Mouse (Mus musculus) thymus, adult 2 months (tissue): Measurements from ENCODE around the gene Kat5. TPM values are rescaled to one million over a fixed set of nuclear protein-coding genes. Genes with fewer than 3 reads are reported as not detected.

Source experiments
- DNase-seq: peaks from one replicate; pipeline ENCODE4 v3.0.0; 2021
- H3K27ac ChIP-seq: fragments of 200-500 bp; 2 replicates; pipeline ENCODE4 v1.5.1; 2012; ENCODE audit warnings: low read length, control low read depth; ENCODE audit not compliant: control insufficient read depth, insufficient read depth
- H3K27me3 ChIP-seq: fragments of 200-500 bp; 2 replicates; pipeline ENCODE4 v1.6.1; 2012; ENCODE audit warnings: mild to moderate bottlenecking, low read length, moderate library complexity, mixed read lengths; ENCODE audit not compliant: control insufficient read depth, insufficient read depth
- H3K36me3 ChIP-seq: fragments of 200-500 bp; 2 replicates; pipeline ENCODE4 v1.6.1; 2012; ENCODE audit warnings: mild to moderate bottlenecking, low read length, moderate library complexity; ENCODE audit not compliant: control insufficient read depth, insufficient read depth
- H3K4me1 ChIP-seq: fragments of 200-500 bp; replicated peaks from 2 replicates; pipeline ENCODE4 v1.6.1; 2012; ENCODE audit warnings: low read length; ENCODE audit not compliant: control insufficient read depth, insufficient read depth
- H3K4me3 ChIP-seq: fragments of 200-500 bp; 2 replicates; pipeline ENCODE4 v1.5.1; 2012; ENCODE audit warnings: mild to moderate bottlenecking, low read length, control low read depth, moderate library complexity; ENCODE audit not compliant: control insufficient read depth, insufficient read depth
- CTCF ChIP-seq: fragments of 200-500 bp; IDR thresholded peaks from 2 replicates; pipeline ENCODE4 v1.5.1; 2012; ENCODE audit warnings: mild to moderate bottlenecking, control low read depth, low read length, moderate library complexity, borderline replicate concordance; ENCODE audit not compliant: control insufficient read depth, poor library complexity, insufficient read depth; ENCODE audit errors: extremely low read depth
- POLR2A ChIP-seq: fragments of 200-500 bp; IDR thresholded peaks from 2 replicates; pipeline ENCODE4 v1.6.1; 2012; ENCODE audit warnings: mild to moderate bottlenecking, low read length, control low read depth, moderate library complexity; ENCODE audit not compliant: control insufficient read depth, poor library complexity, insufficient read depth; ENCODE audit errors: extremely low read depth
- WGBS: fragments of 180-500 bp; shearing (Covaris S2); methylation state at CpG from one replicate; pipeline ENCODE4 v1.1.7; 2018; 5-methylcytosine and 5-hydroxymethylcytosine counted together
- polyA plus RNA-seq: library from polyadenylated mRNA; depleted of rRNA; stranded (reverse); fragments of >200 nt; gene quantifications from 2 replicates; pipeline ENCODE4 v1.2.3, GENCODE M21; 2012; rRNA removed

Gene Kat5
- polyA plus RNA-seq, result 90.0 and 106 TPM in 2 replicates

- no peaks in the 10 kb centered on the region for H3K27me3 ChIP-seq
- WGBS, result under 1% methylated on average over 55 of the region's 55 CpGs
- H3K4me3 ChIP-seq, result peak within 1 kb of the TSS; percentile 85
- TF ChIP-seq POLR2A (peak; percentile 81), CTCF (no peak)
- H3K36me3 ChIP-seq, result peaks cover 38% of the 10 kb centered on the region
- H3K27ac ChIP-seq, result peak within 1 kb of the TSS; percentile 79
- peaks cover 15% of the 10 kb centered on the region for H3K4me1 ChIP-seq
- DNase-seq, result peak; percentile 91
These were observed at the start of gene Kat5 for GRCm38 (mm10) chr19:5609547-5610404. Kat5 (minus strand) TSS chr19:5610237.

GRCm38 (mm10) chr19:5654720-5655298, 44.8 kb upstream of the Kat5 start:
- 93% methylated on average over 43 of the region's 43 CpGs for WGBS
- H3K27ac ChIP-seq, result no peak overlapping the region
- no peak overlapping the region for H3K4me3 ChIP-seq
- H3K36me3 ChIP-seq, result peaks cover 53% of the 10 kb centered on the region
- DNase-seq, result no peak
- no peaks in the 10 kb centered on the region for H3K4me1 ChIP-seq
- no peaks in the 10 kb centered on the region for H3K27me3 ChIP-seq
- TF ChIP-seq POLR2A (no peak), CTCF (no peak)

GRCm38 (mm10) chr19:5653969-5654719, 44.1 kb upstream of the Kat5 start:
- H3K36me3 ChIP-seq, result peaks cover 50% of the 10 kb centered on the region
- H3K4me1 ChIP-seq, result peaks cover 4% of the 10 kb centered on the region

DNA sequence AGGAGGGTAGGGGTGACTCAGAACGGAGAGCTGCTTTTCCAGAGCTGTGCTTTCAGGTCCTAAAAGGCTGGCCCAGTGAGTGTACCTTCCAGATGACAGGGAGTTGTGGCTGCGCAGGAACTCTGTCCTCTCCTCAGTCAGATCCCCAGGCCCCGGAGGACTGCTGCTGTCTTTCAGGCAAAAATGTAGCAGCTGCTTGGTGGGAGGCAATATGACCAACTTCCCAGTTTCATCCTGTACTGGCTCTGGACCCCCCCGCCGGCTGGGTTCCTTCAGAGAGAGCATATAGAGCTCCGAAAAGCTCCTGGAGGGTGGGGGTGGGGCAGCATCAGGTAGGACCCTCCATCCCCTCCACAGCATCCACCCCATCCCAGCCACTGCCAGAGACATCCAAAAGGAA, 42.5 kb upstream of the Kat5 start:
- DNase-seq, result no peak
- peaks cover 49% of the 10 kb centered on the region for H3K36me3 ChIP-seq
- peaks cover 14% of the 10 kb centered on the region for H3K4me1 ChIP-seq
- H3K27me3 ChIP-seq, result no peaks in the 10 kb centered on the region
- H3K27ac ChIP-seq, result no peak overlapping the region
- WGBS, result 97% methylated on average over 6 of the region's 6 CpGs
- H3K4me3 ChIP-seq, result no peak overlapping the region
- TF ChIP-seq POLR2A, result no peak
- TF ChIP-seq CTCF, result no peak

More at GRCm38 (mm10) chr19:5653969-5654719, 44.1 kb upstream of the Kat5 start:
- 94% methylated on average over 62 of the region's 62 CpGs for WGBS
- no peak for TF ChIP-seq CTCF
- no peak for TF ChIP-seq POLR2A
- Histone ChIP-seq H3K27ac (no peak overlapping the region), H3K27me3 (no peaks in the 10 kb centered on the region), H3K4me3 (no peak overlapping the region)
- no peak for DNase-seq

DNA sequence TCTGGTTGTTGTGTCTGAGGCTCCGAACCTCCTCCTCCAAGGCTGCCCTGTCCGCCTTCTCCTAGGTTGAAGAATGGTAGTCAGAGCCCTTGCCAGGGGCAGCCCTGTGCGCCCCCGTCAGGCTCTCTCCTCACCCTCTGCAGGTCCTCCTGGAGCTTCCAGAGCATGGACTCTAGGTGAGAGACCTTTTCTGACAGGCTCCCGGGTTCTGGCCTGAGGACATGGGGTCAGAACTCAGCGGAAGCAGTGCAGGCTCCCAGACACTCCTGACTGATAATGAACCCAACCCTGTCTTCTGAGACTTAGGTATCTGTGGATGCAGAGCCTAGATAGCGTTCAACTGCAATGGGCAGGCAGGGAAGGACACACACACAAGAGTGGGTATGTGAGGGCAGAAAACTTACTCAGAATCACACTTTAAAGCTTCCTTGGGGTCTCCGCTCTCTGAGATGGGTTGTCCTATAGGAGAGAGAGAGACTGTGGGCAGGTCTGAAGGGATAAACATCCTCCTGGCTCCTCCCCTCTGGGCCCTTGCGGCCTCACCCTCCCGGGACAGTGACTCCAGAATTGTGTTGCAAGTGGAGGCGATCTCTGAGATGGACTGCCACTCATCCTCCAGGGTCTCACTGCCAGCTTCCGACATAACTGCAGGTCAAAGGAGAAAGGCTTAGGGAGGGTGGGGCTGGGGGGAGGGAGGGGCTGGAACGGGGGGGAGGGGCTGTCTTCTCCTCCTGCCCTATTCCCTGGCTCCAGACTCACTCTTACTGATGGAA, 41.7 kb upstream of the Kat5 start:
- Histone ChIP-seq H3K4me1 (peaks cover 14% of the 10 kb centered on the region), H3K27ac (no peak overlapping the region), H3K4me3 (no peak overlapping the region), H3K36me3 (peaks cover 57% of the 10 kb centered on the region), H3K27me3 (no peaks in the 10 kb centered on the region)
- no peak for TF ChIP-seq POLR2A
- no peak for TF ChIP-seq CTCF
- no peak for DNase-seq
- 94% methylated on average over 13 of the region's 13 CpGs for WGBS
